Mouse (Mus musculus): ENCODE measurements around the gene Pigk. TPM values are rescaled to one million over a fixed set of nuclear protein-coding genes. Genes with fewer than 3 reads are reported as not detected.

Pigk gene
- polyA plus RNA-seq, 1 experiment from 2014 or later = 37.5 TPM

- Histone ChIP-seq H3K9me3 (replicated peaks; ENCODE audit: control insufficient read depth, low read length) (no peaks in the 10 kb centered on the region), H3K9ac (ENCODE audit: low read depth, low read length) (no peak overlapping the region), H3K27ac (ENCODE audit: low read depth, low read length) (no peak overlapping the region), H3K4me1 (ENCODE audit: control insufficient read depth, insufficient read depth, low read length) (peaks cover 11% of the 10 kb centered on the region; the same call in 1 of the 2 replicates), H3K27me3 (ENCODE audit: control insufficient read depth, insufficient read depth, low read length) (no peaks in the 10 kb centered on the region), H3K4me2 (no peak overlapping the region; the same call in 1 of the 2 replicates), H3K4me3 (ENCODE audit: low read depth, low read length) (no peak overlapping the region), H3K36me3 (ENCODE audit: control insufficient read depth, insufficient read depth, low read length) (no peaks in the 10 kb centered on the region)
- 65% methylated on average over 10 of the region's 10 CpGs for WGBS (ENCODE audit: insufficient replicate concordance)
- ATAC-seq (replicated peaks; ENCODE audit: insufficient number of reproducible peaks, low FRiP score, low TSS enrichment) = no peak
These were observed 21.8 kb downstream of the Pigk start for GRCm38 (mm10) chr3:152735601-152736250.

DNA sequence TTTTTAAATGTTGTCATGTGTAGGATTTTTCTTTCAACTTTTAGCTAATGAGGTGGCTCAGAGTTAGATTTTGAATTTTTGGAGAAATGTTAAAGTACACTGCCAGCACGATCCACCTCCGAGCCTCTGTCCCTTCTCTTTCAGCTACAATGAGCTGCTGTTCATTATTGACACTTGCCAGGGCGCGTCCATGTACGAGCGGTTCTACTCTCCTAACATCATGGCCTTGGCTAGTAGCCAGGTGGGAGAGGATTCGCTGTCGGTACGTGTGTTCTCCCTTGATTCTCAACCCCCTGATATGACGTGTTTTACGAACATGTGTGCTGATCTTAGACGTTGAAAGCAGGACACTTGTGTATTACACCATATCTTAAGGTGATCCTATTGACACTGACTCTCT is 30.4 kb downstream of the Pigk start:
- Histone ChIP-seq H3K9ac (ENCODE audit: low read depth, low read length) (no peak overlapping the region), H3K27me3 (ENCODE audit: control insufficient read depth, insufficient read depth, low read length) (no peaks in the 10 kb centered on the region), H3K9me3 (replicated peaks; ENCODE audit: control insufficient read depth, low read length) (no peaks in the 10 kb centered on the region), H3K4me3 (ENCODE audit: low read depth, low read length) (no peak overlapping the region), H3K36me3 (ENCODE audit: control insufficient read depth, insufficient read depth, low read length) (0 out of 2 replicates have a peak, but pooled peaks cover 2% of the 10 kb centered on the region), H3K27ac (ENCODE audit: low read depth, low read length) (no peak overlapping the region), H3K4me1 (ENCODE audit: control insufficient read depth, insufficient read depth, low read length) (peaks cover 3% of the 10 kb centered on the region), H3K4me2 (no peak overlapping the region)
- WGBS (ENCODE audit: insufficient replicate concordance) = 81% methylated on average over 12 of the region's 12 CpGs
- no peak for ATAC-seq (replicated peaks; ENCODE audit: insufficient number of reproducible peaks, low FRiP score, low TSS enrichment)

DNA sequence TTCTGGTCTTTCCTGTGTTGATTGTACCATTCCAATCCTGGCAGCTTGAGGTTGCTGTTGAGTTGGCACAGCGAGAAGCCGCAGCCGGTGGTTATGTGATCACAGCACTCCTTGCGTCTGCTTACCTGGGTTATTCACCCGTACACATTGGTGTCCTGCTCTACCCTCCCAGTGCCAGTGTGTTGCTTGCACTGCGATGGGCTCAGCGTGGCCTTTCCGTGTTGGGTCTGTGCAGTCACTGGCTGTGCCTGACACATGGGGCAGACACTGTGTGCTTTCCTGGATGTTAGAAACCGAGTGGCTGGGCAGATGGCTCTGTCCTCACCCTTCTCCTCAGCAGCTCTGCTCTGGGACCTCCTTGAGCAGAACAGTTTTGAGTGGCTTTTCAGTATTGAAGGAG is 31.7 kb downstream of the Pigk start:
- no peak overlapping the region for H3K27ac ChIP-seq (ENCODE audit: low read depth, low read length)
- no peaks in the 10 kb centered on the region for H3K9me3 ChIP-seq (replicated peaks; ENCODE audit: control insufficient read depth, low read length)
- H3K4me1 ChIP-seq (ENCODE audit: control insufficient read depth, insufficient read depth, low read length) = peaks cover 3% of the 10 kb centered on the region
- 93% methylated on average over 9 of the region's 9 CpGs for WGBS (ENCODE audit: insufficient replicate concordance)
- H3K4me2 ChIP-seq = no peak overlapping the region
- H3K27me3 ChIP-seq (ENCODE audit: control insufficient read depth, insufficient read depth, low read length) = no peaks in the 10 kb centered on the region
- no peak overlapping the region for H3K9ac ChIP-seq (ENCODE audit: low read depth, low read length)
- ATAC-seq (replicated peaks; ENCODE audit: insufficient number of reproducible peaks, low FRiP score, low TSS enrichment) = no peak
- 0 out of 2 replicates have a peak, but pooled peaks cover 2% of the 10 kb centered on the region for H3K36me3 ChIP-seq (ENCODE audit: control insufficient read depth, insufficient read depth, low read length)
- no peak overlapping the region for H3K4me3 ChIP-seq (ENCODE audit: low read depth, low read length)

DNA sequence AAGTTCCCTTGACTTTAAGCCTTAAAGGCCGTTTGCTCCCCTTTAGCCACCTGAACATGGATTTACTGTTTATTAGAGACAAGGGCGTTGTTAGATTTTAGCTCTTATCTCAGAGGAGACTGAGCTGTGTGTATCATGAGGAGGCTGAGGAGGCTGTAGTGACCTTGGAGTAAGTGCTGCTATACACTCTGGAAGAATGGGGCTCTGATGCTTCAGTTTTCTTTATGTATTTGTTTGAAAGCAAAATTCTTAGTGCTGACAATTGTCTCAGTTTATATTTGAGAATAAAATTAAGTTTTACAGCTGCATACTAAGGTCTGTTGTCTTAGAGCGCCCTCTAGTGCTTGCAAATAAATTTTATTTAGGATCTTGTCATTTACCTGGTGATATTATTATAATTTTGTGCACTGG is 35.6 kb downstream of the Pigk start:
- Histone ChIP-seq H3K27me3 (ENCODE audit: control insufficient read depth, insufficient read depth, low read length) (no peaks in the 10 kb centered on the region), H3K4me3 (ENCODE audit: low read depth, low read length) (no peak overlapping the region), H3K36me3 (ENCODE audit: control insufficient read depth, insufficient read depth, low read length) (0 out of 2 replicates have a peak, but pooled peaks cover 6% of the 10 kb centered on the region), H3K4me2 (no peak overlapping the region), H3K4me1 (ENCODE audit: control insufficient read depth, insufficient read depth, low read length) (no peaks in the 10 kb centered on the region), H3K9ac (ENCODE audit: low read depth, low read length) (no peak overlapping the region), H3K9me3 (replicated peaks; ENCODE audit: control insufficient read depth, low read length) (no peaks in the 10 kb centered on the region), H3K27ac (ENCODE audit: low read depth, low read length) (no peak overlapping the region)
- WGBS (ENCODE audit: insufficient replicate concordance) = 25% methylated on average over 3 of the region's 3 CpGs
- ATAC-seq (replicated peaks; ENCODE audit: insufficient number of reproducible peaks, low FRiP score, low TSS enrichment) = 0 out of 2 replicates have a peak, but pooled peaks have one; percentile 59

GRCm38 (mm10) chr3:152749881-152750280 is 36.0 kb downstream of the Pigk start:
- Histone ChIP-seq H3K27me3 (ENCODE audit: control insufficient read depth, insufficient read depth, low read length) (no peaks in the 10 kb centered on the region), H3K36me3 (ENCODE audit: control insufficient read depth, insufficient read depth, low read length) (0 out of 2 replicates have a peak, but pooled peaks cover 6% of the 10 kb centered on the region), H3K4me3 (ENCODE audit: low read depth, low read length) (no peak overlapping the region), H3K9me3 (replicated peaks; ENCODE audit: control insufficient read depth, low read length) (no peaks in the 10 kb centered on the region), H3K4me2 (no peak overlapping the region), H3K27ac (ENCODE audit: low read depth, low read length) (no peak overlapping the region), H3K9ac (ENCODE audit: low read depth, low read length) (no peak overlapping the region), H3K4me1 (ENCODE audit: control insufficient read depth, insufficient read depth, low read length) (no peaks in the 10 kb centered on the region)
- WGBS (ENCODE audit: insufficient replicate concordance) = 58% methylated on average over 2 of the region's 2 CpGs
- ATAC-seq (replicated peaks; ENCODE audit: insufficient number of reproducible peaks, low FRiP score, low TSS enrichment) = no peak

DNA sequence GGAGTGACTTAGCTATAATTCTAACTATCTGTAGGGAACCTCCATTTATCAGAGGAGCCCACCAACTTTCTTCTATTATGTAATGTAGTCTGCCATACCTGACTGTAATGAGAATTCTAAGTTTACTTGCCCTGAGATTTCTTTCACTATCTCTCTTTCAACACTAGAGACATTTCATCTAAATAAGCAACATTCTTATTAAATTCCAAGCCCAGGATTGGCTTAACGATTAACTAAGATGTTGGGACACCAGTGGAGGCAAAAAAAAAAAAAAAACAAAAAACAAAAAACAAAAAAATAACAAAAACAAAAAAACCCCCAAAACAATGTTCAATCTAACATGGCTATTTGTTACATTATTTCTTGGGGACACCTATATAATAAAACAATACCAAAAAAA is 39.0 kb downstream of the Pigk start:
- no peak overlapping the region for H3K9ac ChIP-seq (ENCODE audit: low read depth, low read length)
- H3K9me3 ChIP-seq (replicated peaks; ENCODE audit: control insufficient read depth, low read length) = no peaks in the 10 kb centered on the region
- no peak for ATAC-seq (replicated peaks; ENCODE audit: insufficient number of reproducible peaks, low FRiP score, low TSS enrichment)
- WGBS (ENCODE audit: insufficient replicate concordance) = 95% methylated on average over 1 of the region's 1 CpGs
- no peaks in the 10 kb centered on the region for H3K27me3 ChIP-seq (ENCODE audit: control insufficient read depth, insufficient read depth, low read length)
- H3K4me2 ChIP-seq = no peak overlapping the region
- peaks cover 16% of the 10 kb centered on the region for H3K4me1 ChIP-seq (ENCODE audit: control insufficient read depth, insufficient read depth, low read length)
- no peak overlapping the region for H3K27ac ChIP-seq (ENCODE audit: low read depth, low read length)
- H3K4me3 ChIP-seq (ENCODE audit: low read depth, low read length) = no peak overlapping the region
- H3K36me3 ChIP-seq (ENCODE audit: control insufficient read depth, insufficient read depth, low read length) = 0 out of 2 replicates have a peak, but pooled peaks cover 6% of the 10 kb centered on the region

- H3K36me3 ChIP-seq (ENCODE audit: control insufficient read depth, insufficient read depth, low read length) = 0 out of 2 replicates have a peak, but pooled peaks cover 6% of the 10 kb centered on the region
- H3K4me1 ChIP-seq (ENCODE audit: control insufficient read depth, insufficient read depth, low read length) = peaks cover 17% of the 10 kb centered on the region
- no peak overlapping the region for H3K9ac ChIP-seq (ENCODE audit: low read depth, low read length)
- H3K4me3 ChIP-seq (ENCODE audit: low read depth, low read length) = no peak overlapping the region
- no peak for ATAC-seq (replicated peaks; ENCODE audit: insufficient number of reproducible peaks, low FRiP score, low TSS enrichment)
- H3K9me3 ChIP-seq (replicated peaks; ENCODE audit: control insufficient read depth, low read length) = no peaks in the 10 kb centered on the region
- no peaks in the 10 kb centered on the region for H3K27me3 ChIP-seq (ENCODE audit: control insufficient read depth, insufficient read depth, low read length)
- no peak overlapping the region for H3K4me2 ChIP-seq
- no peak overlapping the region for H3K27ac ChIP-seq (ENCODE audit: low read depth, low read length)
- 84% methylated on average over 4 of the region's 4 CpGs for WGBS (ENCODE audit: insufficient replicate concordance)
These were observed 39.4 kb downstream of the Pigk start for GRCm38 (mm10) chr3:152753345-152753744.

- Histone ChIP-seq H3K4me1 (ENCODE audit: control insufficient read depth, insufficient read depth, low read length) (peaks cover 24% of the 10 kb centered on the region), H3K9ac (ENCODE audit: low read depth, low read length) (no peak overlapping the region), H3K27ac (ENCODE audit: low read depth, low read length) (no peak overlapping the region), H3K36me3 (ENCODE audit: control insufficient read depth, insufficient read depth, low read length) (0 out of 2 replicates have a peak, but pooled peaks cover 6% of the 10 kb centered on the region), H3K4me2 (no peak overlapping the region), H3K27me3 (ENCODE audit: control insufficient read depth, insufficient read depth, low read length) (no peaks in the 10 kb centered on the region), H3K4me3 (ENCODE audit: low read depth, low read length) (no peak overlapping the region), H3K9me3 (replicated peaks; ENCODE audit: control insufficient read depth, low read length) (no peaks in the 10 kb centered on the region)
- WGBS (ENCODE audit: insufficient replicate concordance) = 84% methylated on average over 14 of the region's 14 CpGs
- ATAC-seq (replicated peaks; ENCODE audit: insufficient number of reproducible peaks, low FRiP score, low TSS enrichment) = no peak
These were observed 40.2 kb downstream of the Pigk start for GRCm38 (mm10) chr3:152753920-152754764.

Measured in heart, embryonic 11.5 days (tissue).